Mouse (Mus musculus) granulocyte monocyte progenitor cell, adult 5-6 weeks (primary cell): ENCODE results near the gene Slc16a10. TPM values are rescaled to one million over a fixed set of nuclear protein-coding genes. Genes with fewer than 3 reads are reported as not detected.

Experiments used
- ATAC-seq: replicated peaks from 2 replicates; pipeline ENCODE4 v1.8.0; 2016; ENCODE audit warnings: mild to moderate bottlenecking, moderate TSS enrichment, inconsistent platforms; ENCODE audit not compliant: poor library complexity, severe bottlenecking
- total RNA-seq, 2 experiments: library from RNA; stranded (forward) in 1 of 2; stranded (reverse) in 1 of 2; fragments of 200-712, 200-1000 nt in 1 of 2; fragments of >200 nt in 1 of 2; fragmentation: Nextera tagmentation in 1 of 2; gene quantifications; 2 replicates each; pipeline ENCODE4 v1.2.3; 2014 to 2017

Slc16a10 gene
- total RNA-seq, 2 experiments from 2014 or later: 21.4 to 30.2 TPM

GRCm38 (mm10) chr10:40079256-40079655 is 62.8 kb downstream of the Slc16a10 start:
- ATAC-seq: no peak

GRCm38 (mm10) chr10:40077960-40078353 is 64.1 kb downstream of the Slc16a10 start:
- no peak for ATAC-seq

GRCm38 (mm10) chr10:40077346-40077959 is 64.6 kb downstream of the Slc16a10 start:
- ATAC-seq: peak; percentile 93

GRCm38 (mm10) chr10:40073608-40074007 is 68.5 kb downstream of the Slc16a10 start:
- ATAC-seq: peak; percentile 66

GRCm38 (mm10) chr10:40070684-40071083 is 71.4 kb downstream of the Slc16a10 start:
- ATAC-seq: no peak

GRCm38 (mm10) chr10:40069270-40069669 is 72.8 kb downstream of the Slc16a10 start:
- ATAC-seq: peak; percentile 51

- peak; percentile 46 for ATAC-seq
Measured at GRCm38 (mm10) chr10:40068595-40068994, 73.5 kb downstream of the Slc16a10 start.

- no peak for ATAC-seq
Measured at GRCm38 (mm10) chr10:40067529-40067928, 74.5 kb downstream of the Slc16a10 start.

- no peak for ATAC-seq
Measured at GRCm38 (mm10) chr10:40067071-40067470, 75.0 kb downstream of the Slc16a10 start.

- no peak for ATAC-seq
Measured at GRCm38 (mm10) chr10:40065357-40065756, 76.7 kb downstream of the Slc16a10 start.

GRCm38 (mm10) chr10:40063291-40063890 is 78.7 kb downstream of the Slc16a10 start:
- no peak for ATAC-seq

GRCm38 (mm10) chr10:40062812-40063211 is 79.2 kb downstream of the Slc16a10 start:
- ATAC-seq: no peak

- ATAC-seq: no peak
Measured at GRCm38 (mm10) chr10:40061926-40062325, 80.1 kb downstream of the Slc16a10 start.

- peak; percentile 21; the same call in 1 of the 2 replicates for ATAC-seq
Measured at GRCm38 (mm10) chr10:40058786-40059120, 83.3 kb downstream of the Slc16a10 start.

- peak; percentile 57 for ATAC-seq
Measured at GRCm38 (mm10) chr10:40058062-40058785, 83.8 kb downstream of the Slc16a10 start.

GRCm38 (mm10) chr10:40057615-40058014 is 84.4 kb downstream of the Slc16a10 start:
- ATAC-seq: peak; percentile 68

- no peak for ATAC-seq
Measured at GRCm38 (mm10) chr10:40054455-40054854, 87.6 kb downstream of the Slc16a10 start.

- no peak for ATAC-seq
Measured at GRCm38 (mm10) chr10:40053896-40054295, 88.2 kb downstream of the Slc16a10 start.

GRCm38 (mm10) chr10:40053257-40053895 is 88.7 kb downstream of the Slc16a10 start:
- ATAC-seq: peak; percentile 48

- no peak for ATAC-seq
Measured at GRCm38 (mm10) chr10:40051997-40052396, 90.1 kb downstream of the Slc16a10 start.

GRCm38 (mm10) chr10:40050763-40051162 is 91.3 kb downstream of the Slc16a10 start:
- ATAC-seq: no peak
